Mouse (Mus musculus): ENCODE results near the gene Rgl1. TPM values are rescaled to one million over a fixed set of nuclear protein-coding genes. Genes with fewer than 3 reads are reported as not detected.
"Not testable (repeated sequence)": the region's sequence is repeated elsewhere in the genome, so short reads cannot be mapped to it uniquely, and the experiment has no call there.

Rgl1 gene
- total RNA-seq, 2 experiments from 2014 or later: 29.3 to 37.1 TPM

DNA sequence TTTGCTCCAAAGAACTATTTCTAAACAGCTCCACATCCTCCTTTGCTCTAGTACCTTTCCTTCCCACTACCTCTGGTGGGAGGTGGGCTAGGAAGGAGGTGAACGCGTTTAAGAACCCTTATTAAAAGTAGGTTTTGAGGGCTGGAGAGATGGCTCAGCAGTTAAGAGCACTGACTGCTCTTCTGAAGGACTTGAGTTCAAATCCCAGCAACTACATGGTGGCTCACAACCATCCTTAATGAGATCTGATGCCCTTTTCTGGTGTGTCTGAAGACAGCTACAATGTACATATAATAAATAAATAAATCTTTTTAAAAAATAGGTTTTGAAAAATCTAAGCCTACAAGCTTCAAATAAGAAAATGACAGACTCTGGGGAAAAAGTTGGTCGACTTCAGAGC lies 19.3 kb upstream of the Rgl1 start:
- DNase-seq: not testable (repeated sequence)

DNA sequence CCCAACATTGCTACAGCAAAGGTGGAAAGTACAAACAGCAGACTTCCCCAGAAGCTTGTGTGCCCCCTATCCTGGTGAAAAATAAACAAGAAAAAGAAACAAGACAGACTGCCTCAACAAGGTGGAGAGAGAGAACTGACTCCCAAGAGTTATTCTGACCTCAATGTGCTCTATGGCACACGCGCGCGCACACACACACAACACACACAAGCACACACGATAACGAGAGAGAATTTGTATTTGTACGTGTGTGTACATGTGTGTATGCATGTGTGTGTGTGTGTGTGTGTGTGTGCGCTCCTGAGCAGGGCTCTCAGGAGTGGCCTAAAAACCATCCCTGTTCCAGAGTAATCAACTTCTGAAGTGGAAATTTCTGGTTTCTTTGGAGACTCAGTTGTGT lies 18.5 kb upstream of the Rgl1 start:
- no peak for DNase-seq

DNA sequence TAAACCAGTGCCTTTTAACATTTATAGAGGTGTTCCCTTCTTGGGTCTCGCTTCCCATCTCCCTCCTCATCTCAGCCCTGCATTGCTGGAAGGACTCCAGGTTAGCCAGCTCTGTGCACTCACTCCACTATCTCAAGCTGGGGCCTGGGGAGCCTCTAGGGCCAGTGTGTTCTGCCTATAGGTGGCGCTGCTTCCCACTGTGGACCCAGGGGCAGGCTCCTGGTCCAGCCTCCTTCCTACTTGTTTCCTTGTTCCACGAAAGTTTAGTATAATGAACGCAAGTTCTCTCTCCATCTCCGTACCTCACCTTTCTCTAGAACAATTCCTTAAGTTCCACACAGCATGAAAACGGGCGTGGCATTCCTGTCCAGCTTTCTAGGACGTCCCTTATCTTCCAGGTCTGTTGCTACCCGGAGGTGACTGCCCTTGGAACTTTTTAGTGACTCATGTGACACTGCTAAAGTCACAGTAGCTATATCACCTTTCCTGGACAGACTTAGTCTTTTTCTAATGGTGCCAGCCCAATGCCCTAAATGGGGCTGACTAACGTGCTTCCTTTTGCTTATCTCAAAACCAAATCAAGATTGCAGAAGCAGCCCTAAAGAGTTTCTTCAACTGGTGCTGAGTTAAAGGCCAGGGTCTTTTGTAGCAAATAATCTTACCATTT lies 13.1 kb upstream of the Rgl1 start:
- DNase-seq: peak; percentile 76

DNA sequence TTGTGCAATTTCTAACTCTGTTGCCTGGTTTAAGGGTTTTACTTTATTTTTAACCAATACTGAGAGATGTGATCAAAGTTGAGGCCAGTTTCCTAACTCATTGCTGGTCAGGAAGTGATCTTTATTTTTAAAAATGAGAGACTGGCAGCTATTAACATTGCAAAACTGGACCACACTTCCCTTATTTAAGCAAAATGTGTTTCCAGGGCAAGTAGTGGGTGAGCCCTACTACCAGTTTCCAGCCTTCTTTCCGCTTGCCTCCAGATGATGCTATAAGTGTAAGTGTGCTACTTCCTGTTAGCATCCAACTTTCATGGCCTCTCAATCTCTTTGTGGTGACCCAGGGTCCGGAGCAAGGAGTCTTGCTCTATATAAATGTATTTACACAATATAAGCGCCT lies 8.4 kb upstream of the Rgl1 start:
- not testable (repeated sequence) for DNase-seq

DNA sequence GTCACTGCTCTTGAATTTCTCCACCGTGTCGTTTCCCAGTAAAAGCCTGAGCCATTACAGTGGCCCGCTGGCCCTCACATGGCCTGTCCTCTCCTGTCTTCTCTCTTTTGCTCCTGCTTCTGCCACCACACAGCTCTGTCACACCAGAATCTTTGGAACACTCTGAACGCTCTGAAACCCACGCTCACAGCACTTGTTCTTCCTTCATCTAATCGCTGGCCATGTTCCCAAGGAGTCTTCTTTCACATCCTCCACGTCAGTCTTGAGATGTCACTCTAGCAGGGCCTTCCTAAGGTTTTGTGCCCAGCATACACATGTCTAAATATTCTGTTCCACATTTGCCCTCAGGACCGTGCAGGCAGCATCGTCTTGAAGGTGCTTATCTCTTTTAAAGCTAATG lies 4.9 kb upstream of the Rgl1 start:
- no peak for DNase-seq

DNA sequence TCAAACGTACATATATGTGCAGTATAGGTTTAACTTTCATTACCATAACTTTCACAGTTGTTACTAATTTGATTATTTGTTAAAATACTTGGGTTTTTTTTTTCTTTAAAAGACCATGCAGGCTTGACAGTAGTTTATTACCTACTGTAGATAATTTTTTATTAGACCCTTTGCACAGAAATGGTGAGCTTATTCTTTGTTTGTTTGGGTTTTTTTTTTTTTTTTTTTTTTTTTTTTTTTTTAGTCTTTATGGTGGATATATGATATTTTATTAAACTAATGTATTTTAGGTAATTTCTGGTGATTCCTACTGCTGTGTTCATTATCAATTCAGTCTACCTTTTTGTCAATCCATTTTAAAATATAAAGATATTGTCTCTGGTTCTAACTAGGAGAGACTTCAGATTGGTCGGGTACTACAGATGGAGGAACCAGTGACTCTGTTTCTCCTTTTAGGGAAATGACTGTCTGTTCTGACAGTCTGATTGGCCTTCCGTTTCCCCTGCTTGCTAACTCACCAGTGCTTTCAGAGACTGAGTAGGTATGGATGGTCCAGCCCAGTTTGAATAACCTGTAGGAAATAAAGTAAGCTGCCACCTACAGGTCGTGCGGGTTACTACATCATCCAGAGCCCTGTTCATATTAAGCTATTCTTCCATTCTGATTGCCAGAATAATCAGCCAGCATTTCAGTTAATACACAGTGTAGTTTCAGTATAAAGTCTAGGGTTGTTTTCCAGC lies 1.8 kb upstream of the Rgl1 start:
- peak; percentile 81 for DNase-seq

DNA sequence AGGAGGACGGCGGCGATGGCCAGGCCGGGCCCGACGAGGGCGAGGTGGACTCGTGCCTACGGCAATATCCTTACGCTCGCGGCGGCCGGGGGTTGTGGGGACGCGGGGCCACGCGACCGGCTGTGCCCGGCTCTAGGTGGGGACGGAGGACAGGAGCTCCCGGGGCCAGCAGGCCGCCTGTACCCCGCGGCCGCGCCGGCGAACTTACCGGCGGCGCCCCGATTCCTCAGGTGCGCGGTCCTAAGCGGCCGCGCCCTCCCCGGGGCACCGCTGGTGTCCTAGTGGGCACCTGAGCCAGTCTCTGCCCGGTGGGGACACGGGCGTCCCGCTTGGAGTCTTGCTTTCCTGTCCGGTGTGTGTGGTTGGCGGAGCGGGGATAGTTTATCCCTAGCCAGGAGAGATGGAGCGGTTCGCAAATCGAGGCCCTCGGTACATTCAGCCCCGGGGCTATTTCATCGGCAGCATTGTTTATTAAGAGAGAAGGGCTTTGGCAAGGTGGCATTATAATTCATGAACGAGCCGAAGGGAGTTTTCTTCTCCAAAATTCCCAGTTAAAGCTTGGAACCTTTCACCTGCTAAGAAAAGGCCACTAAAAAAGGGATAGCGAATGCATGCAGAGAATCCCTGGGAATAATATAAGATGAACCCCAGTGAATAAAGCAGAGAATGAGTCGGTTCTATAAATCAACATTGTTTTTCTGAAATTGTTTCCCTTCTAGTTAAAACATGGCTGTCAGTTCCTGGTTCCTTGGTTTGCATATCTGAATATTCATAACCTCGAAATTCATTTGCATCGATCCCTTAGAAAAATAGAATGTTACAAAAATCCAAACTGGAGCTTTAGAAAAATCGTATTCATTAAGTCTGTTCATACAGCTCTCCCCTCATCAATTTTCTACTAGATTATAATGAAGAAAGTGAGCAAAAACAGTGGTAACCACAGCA lies 925 bp upstream of the Rgl1 start:
- DNase-seq: no peak

DNA sequence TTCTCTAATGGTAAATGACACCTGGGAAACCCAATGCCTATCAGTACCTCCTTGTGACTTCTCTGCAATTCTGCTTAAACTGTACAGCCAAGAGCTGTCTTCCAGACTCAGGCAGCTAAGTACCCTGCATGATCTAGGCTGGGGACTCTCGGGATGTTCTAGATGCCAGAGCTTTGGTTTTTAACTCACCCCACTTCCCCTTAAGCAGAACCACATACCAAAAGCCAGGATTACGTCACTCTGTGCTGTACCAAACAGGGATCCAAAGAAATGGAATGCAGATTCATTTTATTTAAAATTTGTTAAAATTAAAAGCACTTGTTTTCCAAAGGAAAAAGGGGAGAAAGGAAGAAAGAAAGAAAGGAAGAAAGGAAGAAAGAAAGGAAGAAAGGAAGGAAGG lies 4.4 kb downstream of the Rgl1 start:
- no peak for DNase-seq

DNA sequence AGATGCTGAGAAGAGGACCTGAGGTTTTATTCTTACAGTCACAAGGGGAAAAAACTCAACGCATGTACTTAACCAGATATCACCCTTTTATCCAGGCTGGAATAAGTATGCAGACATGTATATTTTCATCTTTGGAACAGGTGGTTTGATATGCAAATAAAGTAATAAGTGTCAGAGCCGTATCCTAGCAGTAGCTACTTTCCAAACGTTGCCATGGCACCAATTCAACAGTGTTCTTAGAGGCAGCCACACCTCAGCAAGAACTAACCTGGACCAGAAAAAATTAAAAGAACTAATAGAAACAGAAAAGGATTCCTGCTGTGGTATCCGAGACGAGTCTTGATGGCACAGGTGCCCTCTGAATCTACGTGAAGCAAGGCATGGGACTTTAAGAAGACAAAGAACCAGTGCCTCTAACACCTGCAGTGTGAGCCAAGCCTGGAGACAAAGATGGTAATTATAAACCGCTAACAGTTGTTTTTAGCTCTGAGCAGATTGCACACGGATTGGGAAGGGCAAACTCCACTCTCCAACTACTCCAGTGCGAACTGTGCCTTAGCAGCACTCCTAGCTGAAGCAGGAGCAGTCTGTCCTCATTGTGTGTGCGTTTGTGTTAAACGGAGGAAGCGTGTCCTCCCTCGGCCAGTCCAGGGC lies 15.7 kb downstream of the Rgl1 start, which contains the start of gene Apobec4:
TSS of gene Apobec4 (plus strand) at position 240 of the 654 bp plus-strand sequence.
- no peak for DNase-seq

DNA sequence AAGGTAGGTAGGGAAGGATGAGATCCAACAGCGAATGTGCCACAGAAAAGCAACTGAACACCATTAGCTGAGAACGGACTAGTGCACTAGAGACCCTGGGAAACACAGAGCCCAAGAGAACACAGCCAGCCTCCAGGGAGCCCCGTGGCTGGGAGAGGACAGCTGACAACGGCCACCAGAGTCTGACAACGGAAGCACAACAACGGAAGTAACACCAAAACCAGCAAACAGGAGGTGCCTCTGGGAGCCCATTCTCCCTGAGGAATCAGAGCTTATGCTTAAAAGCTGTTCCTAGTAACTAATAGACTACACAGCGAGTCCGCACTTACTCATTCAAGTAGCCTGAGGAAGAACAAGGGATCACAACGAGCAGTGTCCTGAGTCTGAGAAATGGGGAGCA lies 16.9 kb downstream of the Rgl1 start:
- DNase-seq: no peak

DNA sequence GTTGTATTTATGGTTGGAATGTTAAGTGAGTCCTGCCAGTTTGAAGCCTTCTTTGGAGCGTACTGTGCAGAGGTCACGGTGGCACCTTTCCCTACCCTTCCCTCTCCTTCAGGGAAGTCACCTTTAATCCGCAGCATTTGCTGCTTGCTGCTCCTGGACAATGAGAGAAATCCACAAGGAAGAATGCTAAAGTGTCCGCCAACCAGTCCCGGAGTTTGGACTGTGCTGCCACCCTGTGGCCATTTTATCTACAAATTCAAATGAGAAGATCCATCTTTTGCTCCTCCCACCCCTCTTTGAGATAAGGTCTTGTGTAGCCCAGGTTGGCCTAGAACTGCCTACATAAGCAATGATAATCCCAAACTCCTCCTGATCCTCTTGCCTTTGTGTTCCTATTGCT lies 19.7 kb downstream of the Rgl1 start:
- DNase-seq: peak; percentile 87

DNA sequence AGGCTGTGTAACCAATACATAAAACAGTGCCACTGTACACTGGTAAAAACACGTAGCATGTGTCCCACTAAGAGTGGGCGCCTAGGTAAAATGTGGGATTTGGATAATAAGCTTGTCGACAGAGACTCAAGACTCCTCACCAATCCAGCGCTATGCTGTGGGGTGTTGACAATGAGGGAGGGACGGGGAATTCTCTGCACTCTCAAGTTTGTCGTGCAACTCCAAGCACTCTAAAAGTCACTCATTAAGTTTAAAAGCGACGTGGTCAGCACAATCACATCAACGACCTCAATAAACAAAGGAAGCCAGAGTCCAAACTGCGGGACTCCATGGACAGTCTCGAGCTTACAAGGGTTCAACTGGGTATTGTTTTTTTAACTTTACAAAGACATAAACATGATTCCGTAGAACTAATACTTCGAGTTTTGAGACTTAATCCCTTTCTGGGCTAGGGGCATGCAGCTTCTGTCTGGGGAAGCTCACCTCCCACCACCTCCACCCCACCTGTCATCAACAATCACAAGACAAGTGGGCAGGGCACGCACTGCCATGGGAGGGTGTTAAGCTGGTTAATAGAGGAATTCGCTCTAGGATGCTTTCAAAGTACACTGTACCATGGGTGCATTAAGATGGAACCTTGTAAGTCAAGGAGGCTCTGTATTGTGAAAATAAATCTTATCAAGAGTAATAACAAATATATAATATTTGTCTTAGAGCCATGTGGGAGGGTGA lies 22.9 kb downstream of the Rgl1 start:
- no peak for DNase-seq

DNA sequence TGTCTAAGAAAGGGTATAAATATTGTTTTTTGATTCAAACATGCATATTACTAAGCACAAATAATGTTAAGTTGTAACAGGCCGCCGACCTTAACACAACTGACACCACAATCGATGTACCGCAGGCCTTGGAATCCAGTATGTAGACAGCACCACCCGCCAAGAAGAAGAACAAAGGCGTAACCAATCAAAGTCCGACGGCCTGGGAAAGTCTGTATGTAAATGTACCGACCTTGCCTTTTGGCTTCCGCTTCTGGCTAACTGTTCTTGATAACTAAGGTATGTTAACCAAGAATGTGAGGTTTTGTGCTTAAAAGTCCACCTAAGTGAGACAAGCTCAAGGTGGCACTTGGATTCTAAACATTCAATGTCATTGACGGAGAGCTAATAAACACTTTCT lies 26.8 kb downstream of the Rgl1 start:
- DNase-seq: no peak

DNA sequence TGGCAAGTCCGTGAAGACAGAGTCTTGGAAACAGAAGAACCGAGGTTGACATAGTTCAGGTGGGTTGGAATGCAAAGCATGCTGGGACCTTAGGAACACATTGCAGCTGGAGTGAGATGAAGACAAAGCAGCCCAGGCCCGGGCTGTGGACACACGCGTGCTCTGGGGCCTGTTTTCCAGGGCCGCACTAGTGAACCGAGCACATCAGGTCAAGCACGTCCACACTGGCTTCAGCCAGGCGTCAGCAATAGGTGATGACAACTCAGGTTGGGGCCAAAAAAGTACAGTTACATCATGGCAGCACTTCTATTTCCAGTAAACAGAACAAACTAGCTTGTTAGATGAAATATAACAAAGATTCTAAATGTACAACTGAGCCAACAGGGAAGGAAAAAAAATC lies 27.4 kb downstream of the Rgl1 start:
- DNase-seq: no peak

DNA sequence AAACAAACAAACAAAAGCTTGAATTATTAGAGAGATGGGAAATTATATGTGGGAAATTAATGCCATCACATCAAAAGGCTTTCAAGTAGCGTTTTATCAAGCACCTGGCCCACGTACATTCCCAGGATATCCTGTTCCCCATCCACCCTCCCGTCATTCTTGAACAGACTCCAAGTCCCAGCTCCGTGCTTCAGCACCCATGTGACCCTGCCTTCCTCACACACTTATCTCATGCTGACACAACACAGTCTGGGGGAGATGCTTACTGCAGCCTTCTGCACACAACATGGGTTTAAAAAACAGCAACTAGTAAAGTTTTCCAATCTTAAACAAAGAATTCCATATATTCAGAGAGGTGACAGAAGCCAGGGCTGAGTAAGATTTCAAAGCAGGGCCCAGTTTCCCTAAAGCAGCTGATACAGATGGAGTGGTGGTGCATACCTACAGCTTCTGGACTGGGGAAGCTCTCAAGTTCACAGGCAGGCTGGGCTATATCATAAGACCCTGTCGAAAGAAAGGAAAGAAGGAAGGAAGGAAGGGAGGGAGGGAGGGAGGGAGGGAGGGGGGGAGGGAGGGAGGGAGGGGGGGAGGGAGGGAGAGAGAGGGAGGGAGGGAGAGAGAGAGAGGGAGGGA lies 38.4 kb downstream of the Rgl1 start:
- no peak for DNase-seq

DNA sequence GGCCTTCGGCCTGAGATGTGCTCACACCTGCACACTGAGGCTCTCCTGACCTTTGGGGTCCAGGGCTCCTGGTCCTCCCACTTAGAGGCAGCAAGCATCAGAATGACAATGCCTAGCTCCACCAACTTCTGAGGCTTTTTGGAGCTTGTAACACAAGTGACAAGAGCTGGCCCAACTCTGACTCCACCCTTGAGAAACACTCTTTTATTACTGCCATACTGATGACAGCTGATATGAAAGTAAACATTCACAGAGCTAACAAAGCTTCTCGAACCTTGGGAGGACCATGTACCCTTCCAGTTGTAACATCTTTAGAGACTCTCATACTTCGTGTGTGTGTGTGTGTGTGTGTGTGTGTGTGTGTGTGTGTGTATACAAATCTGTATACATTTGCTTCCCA lies 40.1 kb downstream of the Rgl1 start:
- DNase-seq: no peak

DNA sequence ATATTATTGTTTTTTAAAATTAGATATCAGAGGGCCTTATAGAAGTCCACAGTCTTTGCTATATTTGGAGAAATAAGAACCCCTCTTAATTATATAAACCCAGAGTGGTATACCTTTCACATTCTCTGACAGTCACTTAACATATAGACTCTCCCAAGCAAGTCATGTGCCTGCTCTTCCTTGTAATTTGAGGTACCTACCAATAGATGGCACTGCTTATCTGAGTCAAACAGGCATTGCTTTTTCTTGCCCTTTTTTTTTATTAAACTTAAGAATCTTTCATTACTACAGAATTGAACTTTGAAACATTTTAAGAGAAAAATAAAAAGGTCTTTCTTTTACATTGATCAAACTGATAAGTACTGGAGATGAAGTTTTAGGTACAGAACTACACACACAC lies 41.9 kb downstream of the Rgl1 start:
- DNase-seq: no peak

DNA sequence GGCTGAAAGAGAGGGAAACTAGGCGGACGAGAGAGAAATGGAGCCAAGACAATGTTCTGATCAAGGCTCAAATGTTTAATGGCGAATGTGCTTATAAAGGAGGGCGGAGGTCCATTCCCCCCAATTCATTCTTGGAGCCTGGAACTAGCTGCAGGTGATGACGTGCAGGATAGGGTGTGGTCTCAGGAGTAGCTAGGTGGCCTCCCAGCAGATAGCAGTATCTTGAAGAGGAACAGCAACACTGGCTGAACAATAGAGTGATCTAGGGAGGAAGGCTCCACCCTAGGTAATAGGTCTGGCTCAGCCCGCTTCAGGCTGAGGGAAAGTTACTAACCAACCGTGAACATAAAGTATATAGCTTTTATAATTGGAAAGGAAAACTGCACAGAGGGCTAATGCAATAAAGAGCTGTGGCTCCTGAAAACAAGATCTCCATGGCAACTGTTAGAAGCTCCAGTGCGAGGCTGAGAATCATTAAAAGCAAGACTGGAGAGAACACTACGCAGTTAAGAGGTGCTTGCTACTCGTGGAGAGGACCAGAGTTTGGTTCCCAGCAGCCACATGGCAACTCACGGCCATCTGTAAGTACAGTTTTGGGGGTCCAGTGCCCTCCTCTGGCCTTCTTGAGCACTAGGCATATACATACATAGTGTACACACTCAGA lies 44.5 kb downstream of the Rgl1 start:
- DNase-seq: no peak

DNA sequence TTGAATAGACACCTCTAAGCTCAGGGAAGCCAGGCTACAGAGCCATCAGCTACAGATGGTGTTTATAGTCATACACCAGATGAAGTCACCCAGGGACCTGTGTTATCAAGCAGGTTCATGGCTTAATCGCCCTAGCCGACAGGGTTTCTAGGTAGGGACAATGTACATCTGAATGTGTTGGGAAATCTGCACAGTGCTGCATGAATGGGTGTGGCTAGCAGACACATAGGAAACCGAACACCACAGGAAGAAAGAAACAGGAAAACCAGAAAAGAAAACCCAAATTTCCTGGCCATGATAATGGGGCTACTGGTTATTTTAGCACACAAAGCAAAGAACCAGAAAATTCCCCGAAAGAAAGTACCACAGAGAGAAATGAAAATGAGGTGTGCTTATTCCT lies 45.2 kb downstream of the Rgl1 start:
- no peak for DNase-seq

DNA sequence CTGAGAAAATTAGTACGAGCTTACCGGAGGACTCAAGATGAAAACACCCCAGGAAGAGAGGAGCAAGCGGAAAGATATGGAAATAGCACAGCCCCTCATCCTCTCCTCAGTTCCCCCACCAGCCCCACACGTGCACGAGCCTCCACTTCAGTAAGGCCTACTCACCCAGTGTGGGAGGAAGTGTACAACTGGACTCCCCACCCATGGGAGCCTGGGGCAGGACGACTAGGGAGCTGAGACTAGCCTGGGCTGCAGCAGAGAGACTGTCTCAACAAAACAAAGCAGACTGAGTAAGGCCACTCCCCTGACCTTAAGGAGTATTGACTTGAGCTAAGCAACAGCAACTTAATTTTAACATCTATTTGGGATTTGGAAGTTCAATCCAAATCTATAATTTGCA lies 48.0 kb downstream of the Rgl1 start:
- no peak for DNase-seq

DNA sequence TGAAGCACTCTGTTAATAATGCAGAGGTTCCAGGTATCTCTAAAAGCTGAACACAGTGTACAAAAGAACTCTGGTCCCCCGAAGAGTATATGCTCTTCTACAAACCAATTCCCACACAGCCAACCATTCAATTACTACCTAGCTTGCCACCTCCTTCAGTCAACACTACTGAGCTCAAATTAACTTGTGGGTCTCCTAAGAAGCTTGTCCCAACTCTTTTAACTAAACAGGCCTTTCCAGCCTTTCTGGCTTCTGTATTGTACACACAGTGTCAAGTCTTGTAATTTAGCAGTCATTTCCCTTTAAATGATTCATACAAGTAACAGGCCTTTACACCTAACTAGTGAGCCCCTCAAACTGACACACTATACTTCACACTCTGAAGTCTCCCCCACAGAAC lies 48.8 kb downstream of the Rgl1 start:
- DNase-seq: no peak
